Comparison of ENCODE assay signal across 8 mouse cellular contexts in the genomic region with DNA sequence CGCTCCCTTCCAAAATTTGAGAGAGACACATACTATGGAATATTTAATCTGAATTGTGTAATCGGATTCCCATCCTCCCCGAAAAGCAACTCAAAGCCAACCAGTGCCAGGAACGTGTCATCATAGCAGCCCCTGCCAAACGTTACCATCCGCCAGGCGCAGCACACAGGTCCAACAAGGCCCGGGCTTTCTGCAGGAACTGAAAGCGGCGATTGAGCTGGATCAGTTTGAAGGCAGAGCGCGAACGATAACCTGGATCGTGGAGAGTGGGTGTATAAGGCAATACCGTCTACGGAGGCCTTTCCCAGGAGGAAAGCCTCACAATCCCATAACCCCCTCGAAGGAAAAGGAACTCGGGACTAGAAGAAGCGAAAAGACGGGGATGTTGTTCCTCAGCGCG. TPM values are rescaled to one million over a fixed set of nuclear protein-coding genes. Genes with fewer than 3 reads are reported as not detected.
DNase-seq lines count a peak whose midpoint lies in the region; ATAC-seq and TF ChIP-seq lines count a peak whose summit lies in the region.

No protein-coding gene starts in this region.

- no peaks in the 10 kb centered on the region for H3K9me3 ChIP-seq in hindbrain, embryonic 11.5 days (ENCODE audit: control insufficient read depth, low read length)
- H3K9me3 ChIP-seq in midbrain, embryonic 10.5 days (replicated peaks): no peaks in the 10 kb centered on the region

- ATAC-seq in hindbrain, embryonic 11.5 days (ENCODE audit: low FRiP score): no peak

- peak; percentile 63 for DNase-seq in liver, adult 2 months (ENCODE audit: extremely low read depth, low read depth, low spot score)
- DNase-seq in liver: no peak
- no peak for DNase-seq in hindbrain, embryonic 11.5 days (ENCODE audit: low spot score)
- DNase-seq in midbrain, embryonic 10.5 days (ENCODE audit: low spot score): no peak
- no peak for DNase-seq in B cell, adult 2 months
- DNase-seq in yolk sac, embryonic 10.5 days (ENCODE audit: low spot score): no peak
- no peak for DNase-seq in layer of hippocampus, adult 9-10 months (ENCODE audit: low spot score)

- peak overlapping the region; percentile 59 for H3K9ac ChIP-seq in liver, adult 2 months (ENCODE audit: low read depth, low read length)
- peak overlapping the region; percentile 67 for H3K9ac ChIP-seq in hindbrain, embryonic 11.5 days (ENCODE audit: low read depth, low read length)

- peaks cover 16% of the 10 kb centered on the region; the same call in 1 of the 2 replicates for H3K79me2 ChIP-seq in liver, adult 2 months (ENCODE audit: control insufficient read depth, insufficient read depth, low read length)

- TF ChIP-seq POLR2A in liver, adult 2 months (IDR thresholded peaks at IDR 0.05; ENCODE audit: extremely low read depth, insufficient read depth, low read length): no peak
- no peak for TF ChIP-seq POLR2A in cortical plate, adult 2 months (IDR thresholded peaks at IDR 0.05; ENCODE audit: extremely low read depth, insufficient read depth, low read length)

- peak overlapping the region; percentile 64 for H3K4me3 ChIP-seq in liver, adult 2 months (ENCODE audit: insufficient read depth, low read depth, low read length)
- peak overlapping the region; percentile 91 for H3K4me3 ChIP-seq in cortical plate, adult 2 months (ENCODE audit: insufficient read depth, low read length)
- peak overlapping the region; percentile 77 for H3K4me3 ChIP-seq in hindbrain, embryonic 11.5 days (ENCODE audit: low read depth, low read length)
- peak overlapping the region; percentile 91 for H3K4me3 ChIP-seq in midbrain, embryonic 10.5 days

- peak overlapping the region; percentile 54 for H3K27ac ChIP-seq in liver, adult 2 months (replicated peaks; ENCODE audit: insufficient read depth, low read depth, low read length)
- H3K27ac ChIP-seq in cortical plate, adult 2 months (ENCODE audit: insufficient read depth, low read length): no peak overlapping the region
- H3K27ac ChIP-seq in hindbrain, embryonic 11.5 days (ENCODE audit: low read depth, low read length): no peak overlapping the region
- H3K27ac ChIP-seq in midbrain, embryonic 10.5 days (replicated peaks): peak overlapping the region; percentile 96

- H3K27me3 ChIP-seq in liver, adult 2 months (ENCODE audit: control insufficient read depth, insufficient read depth, low read length): no peaks in the 10 kb centered on the region
- no peaks in the 10 kb centered on the region for H3K27me3 ChIP-seq in hindbrain, embryonic 11.5 days (ENCODE audit: control insufficient read depth, insufficient read depth, low read length)
- H3K27me3 ChIP-seq in midbrain, embryonic 10.5 days (ENCODE audit: low read depth, poor library complexity, severe bottlenecking): no peaks in the 10 kb centered on the region

- no peak for TF ChIP-seq CTCF in liver, adult 2 months (IDR thresholded peaks at IDR 0.05; ENCODE audit: low read depth, low read length)
- no peak for TF ChIP-seq CTCF in cortical plate, adult 2 months (IDR thresholded peaks at IDR 0.05; ENCODE audit: extremely low read depth, insufficient read depth, low read length)

- peaks cover 33% of the 10 kb centered on the region for H3K36me3 ChIP-seq in liver, adult 2 months (ENCODE audit: control insufficient read depth, insufficient read depth, low read length)
- H3K36me3 ChIP-seq in hindbrain, embryonic 11.5 days (ENCODE audit: control insufficient read depth, insufficient read depth, low read length): peaks cover 7% of the 10 kb centered on the region
- H3K36me3 ChIP-seq in midbrain, embryonic 10.5 days: peaks cover 80% of the 10 kb centered on the region

- peak overlapping the region; percentile 92 for H3K4me2 ChIP-seq in hindbrain, embryonic 11.5 days (replicated peaks; ENCODE audit: low read depth, low read length)

- peaks cover 6% of the 10 kb centered on the region for H3K4me1 ChIP-seq in liver, adult 2 months (ENCODE audit: control insufficient read depth, insufficient read depth, low read length)
- peaks cover 3% of the 10 kb centered on the region; the same call in 1 of the 2 replicates for H3K4me1 ChIP-seq in cortical plate, adult 2 months (ENCODE audit: control insufficient read depth, insufficient read depth, low read length)
- peaks cover 6% of the 10 kb centered on the region for H3K4me1 ChIP-seq in hindbrain, embryonic 11.5 days (replicated peaks; ENCODE audit: control insufficient read depth, insufficient read depth, low read length)
- H3K4me1 ChIP-seq in midbrain, embryonic 10.5 days: peaks cover 28% of the 10 kb centered on the region

- under 1% methylated on average over 22 of the region's 22 CpGs for WGBS in liver, adult 2 months
- 4% methylated on average over 22 of the region's 22 CpGs for WGBS in hindbrain, embryonic 11.5 days
- WGBS in midbrain, embryonic 10.5 days: 5% methylated on average over 22 of the region's 22 CpGs

RNA-seq across cellular contexts. Expression of gene Ftsj3, which starts 0.7 kb away (rescaled TPM):
- 19.7 and 20.7 TPM in 2 replicates for total RNA-seq in liver, adult 2 months (2014; rRNA removed)
- polyA plus RNA-seq in liver, adult 2 months (2012; rRNA removed): 8.8 and 13.8 TPM in 2 replicates
- polyA plus RNA-seq in cortical plate, adult 2 months (2012; rRNA removed): 23.8 and 24.6 TPM in 2 replicates
- polyA plus RNA-seq in hindbrain, embryonic 11.5 days (2014; fragmentation: Nextera tagmentation; extraction: Ambion mirVana): 59.4 and 61.2 TPM in 2 replicates
- 78.1 and 83.8 TPM in 2 replicates for polyA plus RNA-seq in midbrain, embryonic 10.5 days (2016; fragmentation: Nextera tagmentation; extraction: Ambion mirVana)

RNA-seq across cellular contexts. Expression of gene Psmc5, which starts 0.8 kb away (rescaled TPM):
- 60.3 and 65.2 TPM in 2 replicates for total RNA-seq in liver, adult 2 months (2014; rRNA removed)
- polyA plus RNA-seq in liver, adult 2 months (2012; rRNA removed): 37.7 and 43.2 TPM in 2 replicates
- polyA plus RNA-seq in cortical plate, adult 2 months (2012; rRNA removed): 244 and 245 TPM in 2 replicates
- 381 and 414 TPM in 2 replicates for polyA plus RNA-seq in hindbrain, embryonic 11.5 days (2014; fragmentation: Nextera tagmentation; extraction: Ambion mirVana)
- polyA plus RNA-seq in midbrain, embryonic 10.5 days (2016; fragmentation: Nextera tagmentation; extraction: Ambion mirVana): 408 and 433 TPM in 2 replicates

RNA-seq across cellular contexts. Expression of gene Smarcd2, which starts 17.6 kb away (rescaled TPM):
- total RNA-seq in liver, adult 2 months (2014; rRNA removed): 70.1 and 70.3 TPM in 2 replicates
- polyA plus RNA-seq in liver, adult 2 months (2012; rRNA removed): 67.3 and 84.8 TPM in 2 replicates
- polyA plus RNA-seq in cortical plate, adult 2 months (2012; rRNA removed): 32.3 and 33.8 TPM in 2 replicates
- polyA plus RNA-seq in hindbrain, embryonic 11.5 days (2014; fragmentation: Nextera tagmentation; extraction: Ambion mirVana): 31.6 and 33.2 TPM in 2 replicates
- polyA plus RNA-seq in midbrain, embryonic 10.5 days (2016; fragmentation: Nextera tagmentation; extraction: Ambion mirVana): 19.3 and 20.0 TPM in 2 replicates

RNA-seq across cellular contexts. Expression of gene Tcam1, which starts 21.3 kb away (rescaled TPM):
- not detected in 2 replicates for total RNA-seq in liver, adult 2 months (2014; rRNA removed)
- not detected in 2 replicates for polyA plus RNA-seq in liver, adult 2 months (2012; rRNA removed)
- polyA plus RNA-seq in cortical plate, adult 2 months (2012; rRNA removed): 0.11 and 0.13 TPM in 2 replicates
- 0.08 and 0.35 TPM in 2 replicates for polyA plus RNA-seq in hindbrain, embryonic 11.5 days (2014; fragmentation: Nextera tagmentation; extraction: Ambion mirVana)
- polyA plus RNA-seq in midbrain, embryonic 10.5 days (2016; fragmentation: Nextera tagmentation; extraction: Ambion mirVana): 0.06 and 0.15 TPM in 2 replicates

RNA-seq across cellular contexts. Expression of gene Ddx42, which starts 38.4 kb away (rescaled TPM):
- total RNA-seq in liver, adult 2 months (2014; rRNA removed): 16.0 and 19.7 TPM in 2 replicates
- polyA plus RNA-seq in liver, adult 2 months (2012; rRNA removed): 4.8 and 5.1 TPM in 2 replicates
- polyA plus RNA-seq in cortical plate, adult 2 months (2012; rRNA removed): 41.6 and 43.7 TPM in 2 replicates
- polyA plus RNA-seq in hindbrain, embryonic 11.5 days (2014; fragmentation: Nextera tagmentation; extraction: Ambion mirVana): 91.4 and 103 TPM in 2 replicates
- 100 and 112 TPM in 2 replicates for polyA plus RNA-seq in midbrain, embryonic 10.5 days (2016; fragmentation: Nextera tagmentation; extraction: Ambion mirVana)

Comparison
In these comparisons a context has a peak if more than half of its experiments do, and no peak if none do; other contexts are left out.
1. H3K27ac ChIP-seq: peak in liver, adult 2 months (single experiment) and midbrain, embryonic 10.5 days (single experiment); none in cortical plate, adult 2 months (single experiment) and hindbrain, embryonic 11.5 days (single experiment).
2. Peak in every context shown above with its lines, with median percentiles within 50 percentile points of each other: H3K4me3 ChIP-seq.